Mouse (Mus musculus): ENCODE measurements around the gene Atp13a5. TPM values are rescaled to one million over a fixed set of nuclear protein-coding genes. Genes with fewer than 3 reads are reported as not detected.

The Atp13a5 gene
- polyA plus RNA-seq, 1 experiment = not detected

DNA sequence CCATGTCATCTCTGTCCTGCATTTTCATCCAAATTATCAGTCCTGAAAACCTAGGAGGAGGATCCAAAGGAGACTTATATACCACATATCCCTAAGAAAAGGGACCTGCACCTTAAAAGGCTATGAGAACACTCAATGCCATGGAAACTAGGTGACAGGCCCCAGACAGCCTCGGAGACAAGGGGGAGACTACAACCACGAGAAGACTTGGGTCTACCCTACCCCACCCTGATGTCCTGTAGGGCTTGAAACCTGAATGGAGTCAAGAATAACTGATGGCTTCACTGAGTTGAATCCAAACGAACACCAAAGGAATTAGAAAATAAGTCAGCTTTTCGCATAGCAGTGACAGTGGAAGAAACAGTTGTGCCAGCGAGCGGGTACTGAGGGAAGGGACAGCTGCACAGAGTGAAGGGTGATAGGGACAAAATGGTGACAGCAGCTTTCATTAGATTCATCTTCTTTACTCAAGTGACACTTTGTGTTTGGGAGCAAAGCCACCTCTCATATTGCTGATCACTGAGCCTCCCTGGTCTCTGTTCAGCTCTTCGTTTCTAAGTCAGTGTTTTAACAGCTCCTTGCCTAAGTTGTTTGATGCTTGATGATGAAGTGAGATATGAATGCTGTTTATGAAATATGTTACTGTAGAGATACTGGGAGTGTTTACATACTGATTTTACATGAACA is 53.2 kb downstream of the Atp13a5 start:
- Histone ChIP-seq H3K9me3 (no peaks in the 10 kb centered on the region), H3K27me3 (replicated peaks) (no peaks in the 10 kb centered on the region)
- TF ChIP-seq GATA1 (IDR thresholded peaks at IDR 0.05; ENCODE audit: borderline replicate concordance, low read length) (no peak), FLI1 (IDR thresholded peaks at IDR 0.05; ENCODE audit: low read length) (no peak)

DNA sequence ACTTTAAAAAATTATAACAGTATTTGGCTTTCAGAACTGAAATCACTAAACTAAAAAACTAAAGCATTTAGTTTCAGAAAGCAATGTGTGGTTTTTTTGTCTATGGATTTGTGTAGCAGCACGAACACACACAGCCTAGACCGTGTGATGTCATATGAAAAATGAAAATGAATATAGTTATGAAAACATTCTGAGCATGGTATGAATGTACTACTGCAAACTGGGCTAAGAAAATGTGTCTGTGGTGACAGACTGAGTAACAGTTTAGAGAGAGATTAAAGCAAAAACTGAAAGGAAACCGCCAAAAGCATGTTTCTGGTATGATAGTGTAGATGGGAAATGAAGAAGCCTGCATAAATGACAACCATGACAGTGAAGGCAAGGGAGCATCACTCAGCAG is 57.8 kb downstream of the Atp13a5 start:
- H3K27me3 ChIP-seq (replicated peaks) = no peaks in the 10 kb centered on the region

More for the DNA sequence above, 53.2 kb downstream of the Atp13a5 start:
- Histone ChIP-seq H3K36me3 (replicated peaks; ENCODE audit: low read length) (no peaks in the 10 kb centered on the region), H3K4me1 (0 out of 2 replicates have a peak, but pooled peaks cover 5% of the 10 kb centered on the region), H3K4me3 (replicated peaks) (no peak overlapping the region)

DNA sequence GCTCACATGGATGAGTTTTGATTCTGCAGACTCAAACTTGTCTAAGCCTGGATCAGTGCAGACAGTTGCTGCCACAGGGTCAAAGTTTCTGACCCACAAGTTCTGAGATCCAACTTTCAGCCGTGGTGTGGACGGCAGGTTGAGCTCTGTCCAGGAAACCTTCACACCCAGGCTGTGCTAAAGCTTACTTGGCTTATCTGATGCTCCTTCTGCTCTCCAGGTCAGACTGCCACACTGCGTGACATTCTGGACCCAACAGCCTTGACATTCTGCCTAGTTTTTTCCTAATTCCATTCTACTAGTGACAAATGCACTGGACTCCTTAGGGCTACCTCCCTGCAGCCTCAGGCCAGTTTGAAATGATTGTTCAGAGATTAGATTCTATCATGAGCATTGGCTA is 63.1 kb downstream of the Atp13a5 start:
- Histone ChIP-seq H3K36me3 (replicated peaks; ENCODE audit: low read length) (no peaks in the 10 kb centered on the region), H3K27me3 (replicated peaks) (no peaks in the 10 kb centered on the region), H3K4me3 (replicated peaks) (no peak overlapping the region), H3K9me3 (peaks cover 25% of the 10 kb centered on the region), H3K4me1 (no peaks in the 10 kb centered on the region)
- TF ChIP-seq GATA1 (IDR thresholded peaks at IDR 0.05; ENCODE audit: borderline replicate concordance, low read length) = no peak
- no peak for TF ChIP-seq FLI1 (IDR thresholded peaks at IDR 0.05; ENCODE audit: low read length)

More for the DNA sequence above, 57.8 kb downstream of the Atp13a5 start:
- no peak overlapping the region for H3K4me3 ChIP-seq (replicated peaks)
- no peaks in the 10 kb centered on the region for H3K36me3 ChIP-seq (replicated peaks; ENCODE audit: low read length)
- TF ChIP-seq GATA1 (IDR thresholded peaks at IDR 0.05; ENCODE audit: borderline replicate concordance, low read length) (no peak), FLI1 (IDR thresholded peaks at IDR 0.05; ENCODE audit: low read length) (no peak)
- H3K9me3 ChIP-seq = peaks cover 14% of the 10 kb centered on the region
- H3K4me1 ChIP-seq = 0 out of 2 replicates have a peak, but pooled peaks cover 5% of the 10 kb centered on the region

DNA sequence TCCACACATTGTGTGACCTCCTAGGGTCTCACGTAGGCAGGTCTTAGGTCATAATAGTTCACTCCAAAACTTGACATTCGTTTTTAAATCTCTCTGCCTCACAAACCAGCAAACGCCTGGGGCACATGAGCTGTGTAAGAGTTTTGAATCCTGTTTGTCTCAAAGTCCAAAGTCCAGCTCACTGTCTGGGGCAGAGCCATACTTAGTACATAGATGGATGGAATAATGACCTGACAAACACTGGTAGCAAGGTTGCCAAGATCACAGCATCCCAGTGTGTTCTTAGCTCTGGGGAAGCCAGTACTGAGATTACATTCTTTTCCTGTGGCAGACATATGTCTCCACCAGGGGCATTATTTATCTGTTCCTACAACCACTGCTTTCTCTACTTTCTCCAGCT is 63.5 kb downstream of the Atp13a5 start:
- Histone ChIP-seq H3K9me3 (peaks cover 25% of the 10 kb centered on the region), H3K4me1 (no peaks in the 10 kb centered on the region), H3K4me3 (replicated peaks) (no peak overlapping the region), H3K27me3 (replicated peaks) (no peaks in the 10 kb centered on the region), H3K36me3 (replicated peaks; ENCODE audit: low read length) (no peaks in the 10 kb centered on the region)
- TF ChIP-seq FLI1 (IDR thresholded peaks at IDR 0.05; ENCODE audit: low read length) (no peak), GATA1 (IDR thresholded peaks at IDR 0.05; ENCODE audit: borderline replicate concordance, low read length) (no peak)

DNA sequence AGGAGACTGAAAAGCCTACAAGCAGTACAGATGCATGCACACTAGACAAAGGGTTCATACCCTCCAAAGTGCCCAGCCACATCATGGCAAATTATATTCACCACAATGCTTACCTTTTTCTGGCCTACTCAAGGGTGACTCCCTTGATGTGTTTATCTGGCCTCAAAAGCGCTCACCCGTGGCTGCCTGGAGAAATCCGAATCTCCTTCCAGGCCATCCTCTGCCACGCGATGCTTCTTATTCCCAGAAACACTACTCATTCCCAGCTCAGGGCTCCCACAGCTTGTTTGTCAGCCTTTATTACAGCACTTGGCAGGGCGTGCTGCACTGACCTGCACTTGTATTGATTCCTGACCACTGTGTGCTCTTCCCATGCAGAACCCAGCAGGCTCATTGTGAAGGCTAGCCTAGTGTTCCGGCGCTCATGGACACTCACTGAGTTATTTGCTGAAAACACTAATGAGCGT is 80.9 kb downstream of the Atp13a5 start:
- Histone ChIP-seq H3K4me3 (replicated peaks) (no peak overlapping the region), H3K9me3 (peaks cover 10% of the 10 kb centered on the region), H3K4me1 (no peaks in the 10 kb centered on the region), H3K27me3 (replicated peaks) (no peaks in the 10 kb centered on the region), H3K36me3 (replicated peaks; ENCODE audit: low read length) (no peaks in the 10 kb centered on the region)
- TF ChIP-seq GATA1 (IDR thresholded peaks at IDR 0.05; ENCODE audit: borderline replicate concordance, low read length) = no peak
- no peak for TF ChIP-seq FLI1 (IDR thresholded peaks at IDR 0.05; ENCODE audit: low read length)

DNA sequence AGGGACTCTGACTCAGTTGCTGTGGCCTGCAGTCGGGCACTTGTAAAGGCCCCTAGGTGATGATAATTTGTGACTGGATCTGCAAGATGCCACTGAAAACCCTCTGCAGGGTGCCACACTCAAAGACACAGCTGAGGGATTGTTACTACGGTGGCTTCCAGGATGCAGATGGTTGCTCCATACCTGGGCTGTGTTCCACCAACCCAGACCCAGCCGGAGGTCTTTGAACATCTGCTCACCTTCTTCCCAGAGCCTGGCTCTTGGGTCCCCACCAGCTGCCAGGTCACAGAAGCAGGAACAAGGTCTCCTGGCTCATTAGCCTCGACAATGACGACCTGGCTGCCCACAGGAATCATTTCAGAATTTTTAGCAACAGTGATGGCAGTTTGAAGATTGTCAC is 97.8 kb downstream of the Atp13a5 start:
- TF ChIP-seq FLI1 (IDR thresholded peaks at IDR 0.05; ENCODE audit: low read length) (no peak), GATA1 (IDR thresholded peaks at IDR 0.05; ENCODE audit: borderline replicate concordance, low read length) (no peak)
- Histone ChIP-seq H3K9me3 (peaks cover 22% of the 10 kb centered on the region), H3K27me3 (replicated peaks) (no peaks in the 10 kb centered on the region), H3K4me3 (replicated peaks) (no peak overlapping the region), H3K4me1 (no peaks in the 10 kb centered on the region), H3K36me3 (replicated peaks; ENCODE audit: low read length) (no peaks in the 10 kb centered on the region)

DNA sequence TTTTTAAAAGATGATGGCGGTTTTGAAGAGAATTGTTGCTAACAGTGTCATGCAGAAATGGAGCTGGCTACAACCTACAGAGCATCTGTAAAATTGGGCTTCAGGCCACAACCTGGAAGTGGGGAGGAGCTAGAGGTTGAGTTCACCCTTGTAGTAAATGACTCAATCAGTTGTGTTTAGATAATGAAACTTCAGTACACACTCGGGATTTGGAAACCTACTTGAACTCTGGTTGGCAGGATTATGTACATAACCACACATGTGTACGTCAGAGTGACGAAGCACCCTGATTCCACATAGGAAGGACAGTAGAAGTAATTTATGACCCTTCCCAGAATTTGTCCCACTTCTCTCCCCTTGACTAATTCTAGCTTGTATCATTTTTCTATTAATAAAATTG is 124.2 kb downstream of the Atp13a5 start:
- TF ChIP-seq FLI1 (IDR thresholded peaks at IDR 0.05; ENCODE audit: low read length) (no peak), GATA1 (IDR thresholded peaks at IDR 0.05; ENCODE audit: borderline replicate concordance, low read length) (no peak)
- Histone ChIP-seq H3K27me3 (replicated peaks) (no peaks in the 10 kb centered on the region), H3K36me3 (replicated peaks; ENCODE audit: low read length) (no peaks in the 10 kb centered on the region), H3K4me1 (no peaks in the 10 kb centered on the region), H3K4me3 (replicated peaks) (no peak overlapping the region), H3K9me3 (peaks cover 2% of the 10 kb centered on the region)

DNA sequence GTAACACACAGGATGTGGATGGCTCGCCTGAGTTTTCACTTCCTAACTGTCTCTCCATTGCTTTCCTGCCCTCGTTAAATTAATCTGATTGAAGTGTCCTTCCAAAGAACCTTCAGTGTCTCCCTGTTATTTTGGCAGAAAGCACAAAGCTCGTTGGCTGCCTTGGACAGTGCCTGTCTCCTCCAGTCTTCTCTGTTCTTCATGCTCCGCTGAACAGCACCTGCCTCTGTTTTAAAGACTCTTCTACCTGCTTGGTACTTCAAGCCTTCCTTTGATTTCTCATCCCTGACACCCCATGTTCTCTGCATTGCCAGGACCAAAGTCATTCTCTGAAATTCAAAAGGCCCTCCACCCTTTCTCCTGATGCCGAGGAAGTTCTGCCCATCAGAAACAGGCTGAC is 142.6 kb downstream of the Atp13a5 start:
- H3K27me3 ChIP-seq (replicated peaks) = no peaks in the 10 kb centered on the region
- H3K9me3 ChIP-seq = no peaks in the 10 kb centered on the region
- TF ChIP-seq FLI1 (IDR thresholded peaks at IDR 0.05; ENCODE audit: low read length) = no peak
- TF ChIP-seq GATA1 (IDR thresholded peaks at IDR 0.05; ENCODE audit: borderline replicate concordance, low read length) = no peak
- H3K36me3 ChIP-seq (replicated peaks; ENCODE audit: low read length) = no peaks in the 10 kb centered on the region
- no peaks in the 10 kb centered on the region for H3K4me1 ChIP-seq
- H3K4me3 ChIP-seq (replicated peaks) = no peak overlapping the region

DNA sequence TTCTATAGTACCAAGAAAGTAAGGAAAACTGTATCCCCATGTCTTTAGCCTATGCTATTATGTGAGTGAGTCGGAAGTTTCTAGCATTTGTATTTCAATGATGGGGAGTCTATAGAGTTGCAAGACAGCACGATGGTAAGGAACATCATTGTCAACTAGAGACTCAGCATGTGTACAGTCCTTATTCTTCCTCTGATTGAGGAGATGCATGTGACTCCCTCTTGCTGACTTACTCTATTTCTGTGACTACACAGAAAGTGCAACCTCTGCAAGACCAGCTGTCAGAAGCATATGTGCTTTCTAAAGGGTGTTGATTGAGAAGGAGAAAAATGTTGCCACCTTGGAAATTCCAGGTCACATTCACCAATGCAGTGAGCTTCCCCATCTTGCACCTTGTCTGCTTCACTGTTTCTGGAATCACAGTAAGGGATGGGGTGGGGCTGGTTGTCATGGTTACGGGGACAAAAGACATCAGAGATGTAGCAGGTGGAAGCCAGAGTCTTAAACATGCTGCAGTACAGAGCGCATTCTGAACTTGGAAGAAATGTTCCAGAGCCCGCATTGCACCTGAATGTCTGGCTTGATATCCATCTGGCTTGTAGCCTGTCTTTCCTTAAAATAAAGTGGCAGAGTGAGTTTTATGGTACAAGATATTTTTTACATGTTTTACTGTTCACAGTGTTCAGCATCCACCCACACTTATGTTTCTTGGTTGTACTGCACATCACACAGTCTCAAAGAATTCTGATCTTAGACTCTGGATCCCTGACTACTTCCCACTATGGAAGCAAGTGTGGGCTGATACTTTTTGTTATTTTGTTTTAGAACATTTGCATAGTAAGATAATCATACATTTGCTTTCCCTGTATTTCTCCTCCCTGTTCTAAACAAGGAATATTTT is 161.9 kb downstream of the Atp13a5 start:
- Histone ChIP-seq H3K36me3 (replicated peaks; ENCODE audit: low read length) (no peaks in the 10 kb centered on the region), H3K27me3 (replicated peaks) (no peaks in the 10 kb centered on the region), H3K9me3 (no peaks in the 10 kb centered on the region), H3K4me1 (no peaks in the 10 kb centered on the region), H3K4me3 (replicated peaks) (no peak overlapping the region)
- TF ChIP-seq FLI1 (IDR thresholded peaks at IDR 0.05; ENCODE audit: low read length) = no peak
- TF ChIP-seq GATA1 (IDR thresholded peaks at IDR 0.05; ENCODE audit: borderline replicate concordance, low read length) = no peak

Measured in megakaryocyte, embryonic 14.5 days (primary cell).